Mouse (Mus musculus): ENCODE results near the gene Rad51c.
A peak's percentile ranks its signal among the peaks of the same experiment; 100 is the strongest.

Rad51c gene

DNA sequence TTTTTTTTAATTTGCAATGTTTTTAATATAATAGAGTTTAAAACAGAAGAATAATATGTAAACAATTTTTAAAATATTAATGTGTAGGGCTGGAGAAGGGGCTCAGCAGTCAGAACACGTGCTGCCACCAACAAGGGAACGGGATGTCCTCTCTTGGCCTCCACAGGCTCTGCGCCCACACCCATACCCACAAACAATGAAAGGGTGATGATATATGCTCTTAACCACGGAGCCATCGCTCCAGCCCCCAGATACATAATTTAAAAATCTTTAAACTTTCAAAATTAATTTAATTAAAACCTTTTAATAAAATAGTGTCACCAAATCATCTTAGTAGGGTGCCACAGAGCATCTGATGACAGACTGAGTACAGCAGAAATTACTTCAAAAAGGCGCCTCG, 37.7 kb downstream of the Rad51c start:
- no peak for DNase-seq (ENCODE audit: low spot score)

DNA sequence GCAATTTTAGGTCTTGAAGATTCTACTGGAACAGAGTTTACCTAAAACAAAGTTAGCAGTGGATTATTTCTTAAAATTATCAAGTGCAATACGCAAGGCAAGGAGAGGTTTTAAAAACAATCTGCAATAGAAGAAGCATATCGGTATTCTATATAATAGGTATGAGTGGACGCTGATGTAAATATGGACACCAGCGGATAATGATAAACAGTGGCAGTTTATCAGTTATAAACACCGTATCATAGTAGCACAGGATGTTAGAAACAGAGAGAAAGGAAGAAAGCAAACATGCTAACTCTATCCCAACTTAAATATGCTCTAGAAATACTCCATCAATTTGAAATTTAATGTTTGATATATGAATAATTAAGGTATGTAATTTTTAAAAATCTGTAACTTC, 39.6 kb downstream of the Rad51c start:
- no peak for DNase-seq (ENCODE audit: low spot score)

DNA sequence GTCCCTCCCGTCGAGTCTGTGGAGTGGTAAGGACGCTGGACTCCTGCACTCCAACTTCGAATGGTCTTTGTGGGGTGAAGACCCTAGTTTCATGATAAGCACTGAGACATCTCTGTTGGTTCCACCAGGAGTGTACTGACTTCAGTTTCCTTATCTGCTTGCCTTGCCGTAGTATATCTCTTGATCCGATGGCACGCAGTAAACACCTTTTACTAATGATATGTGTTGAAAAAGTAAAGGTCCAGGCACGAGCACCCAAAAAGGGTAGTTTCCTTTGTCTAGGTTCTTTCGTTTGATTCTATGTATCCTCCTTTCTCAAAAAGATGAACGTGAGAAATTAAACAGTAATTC, 45.5 kb downstream of the Rad51c start:
- no peak for DNase-seq (ENCODE audit: low spot score)

DNA sequence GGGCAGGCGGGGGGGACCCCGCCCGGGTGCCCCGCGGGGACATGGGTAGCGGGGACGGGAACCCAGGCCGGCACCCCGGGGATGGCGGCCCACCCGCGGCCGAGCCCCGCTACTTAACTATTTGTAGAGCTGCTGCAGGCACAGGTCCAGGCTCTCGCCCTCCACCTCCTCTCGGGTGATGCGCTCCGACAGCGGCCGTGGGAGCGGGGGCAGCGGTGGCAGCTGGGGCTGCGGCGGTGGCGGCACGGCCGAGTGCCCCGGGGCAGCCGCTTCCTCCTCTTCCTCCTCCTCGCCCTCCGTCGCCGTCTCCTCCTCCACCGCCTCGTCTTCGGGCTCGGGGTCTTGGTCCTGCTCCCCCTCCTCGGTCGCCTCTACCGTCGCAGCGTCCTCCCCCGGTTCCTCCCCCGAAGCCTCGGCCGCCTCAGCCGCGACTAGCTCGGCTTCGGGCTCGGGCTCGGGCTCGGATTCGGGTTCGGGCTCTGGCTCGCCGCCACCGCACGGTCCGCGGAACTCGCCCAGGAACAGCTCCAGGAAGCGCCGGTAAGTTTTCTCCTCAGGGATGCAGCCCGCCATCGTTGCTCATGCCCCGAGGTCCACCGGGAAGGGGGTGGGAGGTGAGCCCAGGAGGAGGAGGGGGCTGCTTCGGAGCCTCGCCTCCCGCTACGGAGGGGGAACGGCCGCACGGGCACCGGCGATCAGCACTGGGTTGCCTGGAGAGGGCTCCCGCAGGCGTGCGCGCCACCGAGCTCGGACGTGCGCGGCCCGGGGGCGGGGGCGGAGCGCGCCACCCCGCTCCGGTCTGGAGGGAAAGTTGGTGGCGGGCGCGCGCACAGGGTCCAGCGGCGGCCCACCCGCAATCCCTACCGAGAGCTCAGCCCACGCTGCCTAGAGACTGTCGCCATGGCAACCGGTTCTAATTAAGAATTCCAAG, 46.2 kb downstream of the Rad51c start, which contains the start of gene Ppm1e:
Gene Ppm1e, minus strand, starts transcription at position 693 of the 931 bp plus-strand sequence.
- DNase-seq (ENCODE audit: low spot score): peak; percentile 62

DNA sequence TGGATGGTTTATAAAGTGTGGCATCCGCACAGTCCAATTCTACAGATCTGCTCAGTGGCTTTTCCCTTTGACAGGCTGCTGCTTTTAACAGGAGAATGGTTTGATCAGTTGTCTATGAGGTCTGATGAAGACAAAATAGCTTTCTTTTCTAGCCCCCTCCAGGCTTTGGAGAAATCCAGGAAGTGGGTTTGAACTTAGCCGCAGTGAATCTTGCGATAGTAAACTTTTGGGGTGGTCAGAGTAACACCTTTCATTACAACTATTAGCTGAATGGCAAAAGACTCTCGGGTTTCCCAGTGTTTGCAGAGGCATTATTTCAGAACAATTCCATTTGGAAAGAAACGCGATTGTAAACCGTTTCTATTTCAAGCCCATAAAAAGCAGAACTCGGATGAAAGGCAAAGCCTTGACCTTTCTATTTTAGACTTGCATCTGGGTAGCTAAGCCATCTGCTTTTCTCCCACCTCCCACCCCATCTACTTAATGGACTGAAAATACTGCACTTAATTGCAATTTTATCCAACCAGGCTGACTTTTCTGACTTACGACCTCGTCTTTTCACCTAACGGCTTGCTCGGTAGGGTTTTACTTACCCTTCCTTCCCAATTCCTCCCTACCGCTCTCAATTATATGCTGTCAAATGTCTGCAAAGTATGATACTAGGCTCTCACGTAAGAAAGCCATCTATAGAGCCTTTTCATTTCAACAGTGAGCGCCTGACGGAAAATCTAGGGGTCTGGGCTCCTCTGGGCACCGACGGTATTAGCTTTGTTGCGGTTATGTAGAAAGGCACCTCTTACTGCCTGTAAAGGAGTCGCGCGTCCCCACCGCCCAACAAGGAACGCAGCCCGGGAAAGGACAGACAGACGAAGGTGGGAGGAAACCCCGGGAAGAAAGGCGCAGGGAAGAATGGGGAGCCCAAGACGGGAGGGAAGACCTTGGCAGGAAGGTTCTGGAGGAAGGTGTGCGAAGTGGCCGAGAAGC, 47.1 kb downstream of the Rad51c start:
- no peak for DNase-seq (ENCODE audit: low spot score)

DNA sequence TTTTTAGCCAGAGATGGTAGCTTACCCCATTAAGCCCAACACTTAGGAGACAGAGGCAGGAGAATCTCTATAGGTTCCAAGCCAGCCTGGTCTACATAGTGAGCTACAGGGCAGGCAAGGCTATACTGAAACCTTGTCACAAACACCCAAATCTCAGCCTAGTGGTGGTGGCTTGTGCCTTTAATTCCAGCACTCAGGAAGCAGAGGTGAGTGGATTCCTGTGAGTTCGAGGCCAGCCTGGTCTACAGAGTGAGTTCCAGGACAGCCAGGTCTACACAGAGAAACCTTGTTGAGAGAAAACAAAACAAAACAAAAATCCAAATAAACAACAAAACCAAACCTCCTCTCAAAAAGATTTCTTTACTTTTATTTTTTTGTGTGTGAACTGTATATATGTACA, 49.9 kb downstream of the Rad51c start:
- no peak for DNase-seq (ENCODE audit: low spot score)

DNA sequence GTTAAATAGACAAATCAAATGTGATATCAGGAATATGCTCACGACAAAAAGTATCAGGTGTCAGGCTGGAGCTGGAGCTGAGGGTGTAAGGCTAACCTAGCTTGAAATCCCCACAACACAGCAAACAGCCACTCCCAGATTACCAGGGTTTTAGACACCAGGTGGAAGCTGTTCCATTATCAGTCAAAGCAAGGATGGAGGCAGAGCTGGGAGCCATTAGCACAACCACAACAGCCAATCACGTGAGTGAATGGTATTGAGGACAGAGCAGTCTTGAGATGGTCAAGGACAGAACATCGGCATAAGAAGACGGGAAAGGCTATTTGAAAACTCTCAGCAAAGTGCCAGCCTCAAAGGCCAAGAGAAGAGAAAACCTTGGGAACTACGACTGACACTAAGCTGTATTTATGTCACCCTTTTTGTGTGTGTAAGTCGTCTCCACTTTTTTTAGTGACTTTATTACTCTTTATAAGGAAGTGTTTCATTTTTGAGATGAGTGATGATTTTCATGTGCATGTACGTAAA, 51.0 kb downstream of the Rad51c start:
- no peak for DNase-seq (ENCODE audit: low spot score)
